ENCODE assay signal across 10 mouse cellular contexts in genomic region chr6:22206179-22206578, GRCm38 (mm10).
DNase-seq lines count a peak whose midpoint lies in the region; ATAC-seq lines count a peak whose summit lies in the region.
"Had no signal": no experiment of that assay in that cellular context is flagged by ENCODE, and none has a peak within 500 bp of the region (broad histone marks: within the 10 kb centered on the region; RNA-seq: fewer than 3 reads in every experiment).

No protein-coding gene starts in this region.

- peak overlapping the region; percentile 41; the same call in 1 of the 2 replicates for H3K27ac ChIP-seq in heart, embryonic 13.5 days (replicated peaks)
- no peak overlapping the region for H3K27ac ChIP-seq in midbrain, embryonic 15.5 days
- H3K27ac ChIP-seq in midbrain, embryonic 13.5 days = no peak overlapping the region
- 0 out of 2 replicates have a peak overlapping the region, but pooled peaks have one; percentile 15 for H3K27ac ChIP-seq in intestine, embryonic 15.5 days
- no peak overlapping the region for H3K27ac ChIP-seq in stomach, embryonic 14.5 days (ENCODE audit: low read length)
- H3K27ac ChIP-seq: liver, embryonic 14.5 days had no signal

- 66% methylated on average over 14 of the region's 14 CpGs for WGBS in heart, embryonic 13.5 days
- 74% methylated on average over 14 of the region's 14 CpGs for WGBS in midbrain, embryonic 15.5 days
- 82% methylated on average over 14 of the region's 14 CpGs for WGBS in midbrain, embryonic 13.5 days
- 37% methylated on average over 14 of the region's 14 CpGs for WGBS in intestine, embryonic 15.5 days
- 39% methylated on average over 14 of the region's 14 CpGs for WGBS in stomach, embryonic 14.5 days

- no peaks in the 10 kb centered on the region for H3K27me3 ChIP-seq in heart, embryonic 13.5 days (replicated peaks)
- no peaks in the 10 kb centered on the region for H3K27me3 ChIP-seq in midbrain, embryonic 15.5 days (replicated peaks)
- H3K27me3 ChIP-seq in midbrain, embryonic 13.5 days = no peaks in the 10 kb centered on the region
- no peaks in the 10 kb centered on the region for H3K27me3 ChIP-seq in intestine, embryonic 15.5 days (replicated peaks)
- no peaks in the 10 kb centered on the region for H3K27me3 ChIP-seq in stomach, embryonic 14.5 days (ENCODE audit: control insufficient read depth, insufficient read depth, low read length)

- H3K4me2 ChIP-seq in heart, embryonic 13.5 days = peak overlapping the region; percentile 25
- H3K4me2 ChIP-seq in midbrain, embryonic 15.5 days = peak overlapping the region; percentile 14
- no peak overlapping the region for H3K4me2 ChIP-seq in midbrain, embryonic 13.5 days (replicated peaks)
- 0 out of 2 replicates have a peak overlapping the region, but pooled peaks have one; percentile 9 for H3K4me2 ChIP-seq in intestine, embryonic 15.5 days (replicated peaks)
- 0 out of 2 replicates have a peak overlapping the region, but pooled peaks have one; percentile 8 for H3K4me2 ChIP-seq in stomach, embryonic 14.5 days (replicated peaks; ENCODE audit: low read depth, low read length)

- ATAC-seq in heart, embryonic 13.5 days (ENCODE audit: extremely low read depth, insufficient number of reproducible peaks, low FRiP score, low TSS enrichment) = no peak
- ATAC-seq in midbrain, embryonic 15.5 days (replicated peaks) = 0 out of 2 replicates have a peak, but pooled peaks have one; percentile 54
- ATAC-seq in midbrain, embryonic 13.5 days = no peak
- no peak for ATAC-seq in intestine, embryonic 15.5 days
- no peak for ATAC-seq in stomach, embryonic 14.5 days (ENCODE audit: insufficient number of reproducible peaks, insufficient read depth, low FRiP score, low read depth)

- H3K4me1 ChIP-seq in heart, embryonic 13.5 days = peaks cover 11% of the 10 kb centered on the region; the same call in 1 of the 2 replicates
- H3K4me1 ChIP-seq in midbrain, embryonic 15.5 days = 0 out of 2 replicates have a peak, but pooled peaks cover 10% of the 10 kb centered on the region
- no peaks in the 10 kb centered on the region for H3K4me1 ChIP-seq in midbrain, embryonic 13.5 days (replicated peaks)
- 0 out of 2 replicates have a peak, but pooled peaks cover 7% of the 10 kb centered on the region for H3K4me1 ChIP-seq in intestine, embryonic 15.5 days (replicated peaks)
- no peaks in the 10 kb centered on the region for H3K4me1 ChIP-seq in stomach, embryonic 14.5 days (ENCODE audit: control insufficient read depth, insufficient read depth, low read length)

- H3K9me3 ChIP-seq in heart, embryonic 13.5 days = no peaks in the 10 kb centered on the region
- no peaks in the 10 kb centered on the region for H3K9me3 ChIP-seq in midbrain, embryonic 15.5 days
- H3K9me3 ChIP-seq in midbrain, embryonic 13.5 days = no peaks in the 10 kb centered on the region
- no peaks in the 10 kb centered on the region for H3K9me3 ChIP-seq in intestine, embryonic 15.5 days
- H3K9me3 ChIP-seq in stomach, embryonic 14.5 days (ENCODE audit: control insufficient read depth, low read depth, low read length) = no peaks in the 10 kb centered on the region

- DNase-seq in heart, adult 8-10 months (ENCODE audit: low spot score) = no peak
- DNase-seq in adrenal gland, adult 2 months = no peak
- DNase-seq in spleen, postnatal 4 days (ENCODE audit: low spot score in 2 of 2) = no peak
- DNase-seq: gastrocnemius, postnatal 14 days had no signal

- H3K4me3 ChIP-seq in heart, embryonic 13.5 days = no peak overlapping the region
- no peak overlapping the region for H3K4me3 ChIP-seq in midbrain, embryonic 15.5 days
- H3K4me3 ChIP-seq in midbrain, embryonic 13.5 days (replicated peaks) = no peak overlapping the region
- H3K4me3 ChIP-seq in intestine, embryonic 15.5 days (replicated peaks) = no peak overlapping the region
- H3K4me3 ChIP-seq in stomach, embryonic 14.5 days (ENCODE audit: low read depth, low read length) = no peak overlapping the region

- no peak overlapping the region for H3K9ac ChIP-seq in heart, embryonic 13.5 days
- H3K9ac ChIP-seq in midbrain, embryonic 15.5 days = no peak overlapping the region
- H3K9ac ChIP-seq in midbrain, embryonic 13.5 days (replicated peaks) = no peak overlapping the region
- no peak overlapping the region for H3K9ac ChIP-seq in intestine, embryonic 15.5 days
- no peak overlapping the region for H3K9ac ChIP-seq in stomach, embryonic 14.5 days (replicated peaks; ENCODE audit: low read depth, low read length)
- H3K9ac ChIP-seq: liver, embryonic 14.5 days had no signal

- H3K36me3 ChIP-seq in heart, embryonic 13.5 days = no peaks in the 10 kb centered on the region
- H3K36me3 ChIP-seq in midbrain, embryonic 15.5 days (replicated peaks) = no peaks in the 10 kb centered on the region
- H3K36me3 ChIP-seq in midbrain, embryonic 13.5 days = no peaks in the 10 kb centered on the region
- no peaks in the 10 kb centered on the region for H3K36me3 ChIP-seq in intestine, embryonic 15.5 days
- H3K36me3 ChIP-seq in stomach, embryonic 14.5 days (ENCODE audit: control insufficient read depth, insufficient read depth, low read length) = no peaks in the 10 kb centered on the region

Comparison
In these comparisons a context has a peak if more than half of its experiments do, and no peak if none do; other contexts are left out.
1. H3K27ac ChIP-seq: peak in heart, embryonic 13.5 days (single experiment) and intestine, embryonic 15.5 days (single experiment); none in midbrain, embryonic 15.5 days (single experiment), midbrain, embryonic 13.5 days (single experiment) and stomach, embryonic 14.5 days (single experiment).